Mouse (Mus musculus) kidney, adult 2 months (tissue): Measurements from ENCODE around the gene Dlgap1.
A peak's percentile ranks its signal among the peaks of the same experiment; 100 is the strongest.

Source experiments
- CTCF ChIP-seq: fragments of 200-500 bp; conservative IDR thresholded peaks from 2 replicates; pipeline ENCODE4 v1.5.1; 2011; ENCODE audit warnings: low read depth, mild to moderate bottlenecking, control low read depth, low read length, moderate library complexity, mixed read lengths; ENCODE audit not compliant: insufficient read depth, insufficient read length
- POLR2A ChIP-seq: fragments of 200-500 bp; IDR thresholded peaks from one replicate; pipeline ENCODE4 v1.6.1; 2011; ENCODE audit warnings: low read depth, low read length, control low read depth

- TF ChIP-seq CTCF (peak; percentile 52), POLR2A (no peak)
Observed at GRCm38 (mm10) chr17:70430452-70430787, 461.5 kb downstream of the Dlgap1 start.
